Mouse (Mus musculus) thymus, adult 2 months (tissue): ENCODE data around the gene Ifngr2. TPM values are rescaled to one million over a fixed set of nuclear protein-coding genes. Genes with fewer than 3 reads are reported as not detected.

ENCODE experiments used
- DNase-seq: peaks from one replicate; pipeline ENCODE4 v3.0.0; 2021
- H3K27ac ChIP-seq: fragments of 200-500 bp; 2 replicates; pipeline ENCODE4 v1.5.1; 2012; ENCODE audit warnings: low read length, control low read depth; ENCODE audit not compliant: control insufficient read depth, insufficient read depth
- H3K27me3 ChIP-seq: fragments of 200-500 bp; 2 replicates; pipeline ENCODE4 v1.6.1; 2012; ENCODE audit warnings: mild to moderate bottlenecking, low read length, moderate library complexity, mixed read lengths; ENCODE audit not compliant: control insufficient read depth, insufficient read depth
- H3K36me3 ChIP-seq: fragments of 200-500 bp; 2 replicates; pipeline ENCODE4 v1.6.1; 2012; ENCODE audit warnings: mild to moderate bottlenecking, low read length, moderate library complexity; ENCODE audit not compliant: control insufficient read depth, insufficient read depth
- H3K4me1 ChIP-seq: fragments of 200-500 bp; replicated peaks from 2 replicates; pipeline ENCODE4 v1.6.1; 2012; ENCODE audit warnings: low read length; ENCODE audit not compliant: control insufficient read depth, insufficient read depth
- H3K4me3 ChIP-seq: fragments of 200-500 bp; 2 replicates; pipeline ENCODE4 v1.5.1; 2012; ENCODE audit warnings: mild to moderate bottlenecking, low read length, control low read depth, moderate library complexity; ENCODE audit not compliant: control insufficient read depth, insufficient read depth
- CTCF ChIP-seq: fragments of 200-500 bp; IDR thresholded peaks from 2 replicates; pipeline ENCODE4 v1.5.1; 2012; ENCODE audit warnings: mild to moderate bottlenecking, control low read depth, low read length, moderate library complexity, borderline replicate concordance; ENCODE audit not compliant: control insufficient read depth, poor library complexity, insufficient read depth; ENCODE audit errors: extremely low read depth
- POLR2A ChIP-seq: fragments of 200-500 bp; IDR thresholded peaks from 2 replicates; pipeline ENCODE4 v1.6.1; 2012; ENCODE audit warnings: mild to moderate bottlenecking, low read length, control low read depth, moderate library complexity; ENCODE audit not compliant: control insufficient read depth, poor library complexity, insufficient read depth; ENCODE audit errors: extremely low read depth
- WGBS: fragments of 180-500 bp; shearing (Covaris S2); methylation state at CpG from one replicate; pipeline ENCODE4 v1.1.7; 2018; 5-methylcytosine and 5-hydroxymethylcytosine counted together
- polyA plus RNA-seq: library from polyadenylated mRNA; depleted of rRNA; stranded (reverse); fragments of >200 nt; gene quantifications from 2 replicates; pipeline ENCODE4 v1.2.3, GENCODE M21; 2012

Gene Ifngr2
- polyA plus RNA-seq, 1 experiment: 33.4 TPM

- Histone ChIP-seq H3K27me3 (no peaks in the 10 kb centered on the region), H3K4me3 (no peak overlapping the region), H3K4me1 (peaks cover 46% of the 10 kb centered on the region), H3K36me3 (no peaks in the 10 kb centered on the region), H3K27ac (no peak overlapping the region)
- 60% methylated on average over 13 of the region's 13 CpGs for WGBS
- peak; percentile 41 for DNase-seq
- no peak for TF ChIP-seq CTCF
These were observed 12.4 kb upstream of the Ifngr2 start for GRCm38 (mm10) chr16:91534477-91534876.

GRCm38 (mm10) chr16:91534888-91535287, 12.0 kb upstream of the Ifngr2 start:
- Histone ChIP-seq H3K36me3 (no peaks in the 10 kb centered on the region), H3K27ac (no peak overlapping the region), H3K4me3 (no peak overlapping the region), H3K27me3 (no peaks in the 10 kb centered on the region), H3K4me1 (peaks cover 48% of the 10 kb centered on the region)
- TF ChIP-seq POLR2A (no peak), CTCF (no peak)
- DNase-seq: no peak
- 95% methylated on average over 6 of the region's 6 CpGs for WGBS

DNA sequence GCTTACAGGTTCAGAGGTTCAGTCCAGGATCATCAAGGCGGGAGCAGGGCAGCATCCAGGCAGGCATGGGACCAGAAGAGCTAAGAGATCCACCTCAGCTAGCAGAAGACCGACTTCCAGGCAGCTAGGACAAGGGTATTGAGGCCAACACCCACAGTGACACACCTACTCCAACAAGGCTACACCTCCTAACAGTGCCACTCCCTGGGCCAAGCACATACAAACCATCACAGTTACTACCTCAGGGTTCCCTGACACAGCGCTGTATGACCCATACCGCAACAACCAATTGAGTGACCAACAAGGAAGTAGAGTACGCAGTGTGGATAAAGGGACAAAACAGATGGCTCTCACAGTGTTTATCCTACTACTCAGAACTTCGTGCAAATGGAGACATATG, 10.5 kb upstream of the Ifngr2 start:
- WGBS: 96% methylated on average over 6 of the region's 6 CpGs
- no peak overlapping the region for H3K27ac ChIP-seq
- no peaks in the 10 kb centered on the region for H3K27me3 ChIP-seq
- DNase-seq: no peak
- no peaks in the 10 kb centered on the region for H3K36me3 ChIP-seq
- H3K4me3 ChIP-seq: no peak overlapping the region
- peaks cover 57% of the 10 kb centered on the region for H3K4me1 ChIP-seq
- TF ChIP-seq POLR2A (no peak), CTCF (no peak)

DNA sequence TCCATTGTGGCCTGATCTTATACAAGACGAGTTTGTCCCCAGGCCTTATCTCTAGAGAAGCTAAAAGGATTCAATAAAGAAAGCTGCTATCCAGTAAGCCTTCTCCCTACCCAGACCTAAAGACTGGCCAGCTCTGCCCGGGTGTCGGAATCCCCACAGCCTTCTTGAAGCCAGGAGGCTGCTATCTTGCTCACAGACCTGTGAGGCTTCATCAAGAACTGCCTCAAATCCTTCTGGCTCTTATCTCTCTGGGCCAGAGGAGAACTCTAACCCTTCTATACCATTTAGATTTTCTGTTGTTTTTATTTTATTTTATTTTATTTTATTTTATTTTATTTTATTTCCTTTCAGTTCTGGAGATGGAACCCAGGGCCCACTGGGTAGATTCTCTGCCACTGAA, 9.8 kb upstream of the Ifngr2 start:
- no peak for TF ChIP-seq POLR2A
- TF ChIP-seq CTCF: no peak
- Histone ChIP-seq H3K4me1 (peaks cover 63% of the 10 kb centered on the region), H3K27me3 (no peaks in the 10 kb centered on the region), H3K4me3 (no peak overlapping the region), H3K36me3 (no peaks in the 10 kb centered on the region), H3K27ac (no peak overlapping the region)
- no peak for DNase-seq
- WGBS: 98% methylated on average over 3 of the region's 3 CpGs

DNA sequence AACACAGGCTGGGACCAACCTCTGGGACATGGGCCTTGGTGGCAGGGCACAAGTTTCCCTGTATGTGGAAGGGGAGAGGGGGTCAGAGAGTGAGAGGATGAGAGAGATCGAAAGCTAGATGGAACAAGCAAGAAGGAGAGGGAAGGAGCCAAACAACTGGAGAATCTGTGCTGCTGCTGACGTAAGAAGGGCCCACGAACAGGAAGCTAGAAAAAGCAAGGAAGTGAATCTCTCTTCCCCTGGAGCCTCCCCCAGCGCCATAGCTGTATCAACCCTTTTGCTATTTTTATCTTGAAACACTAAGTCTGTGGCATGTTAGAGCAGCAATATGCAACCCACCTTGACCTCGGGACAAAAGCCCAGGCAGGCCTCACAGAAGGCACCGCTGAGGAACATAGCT, 8.8 kb upstream of the Ifngr2 start:
- Histone ChIP-seq H3K27ac (peak overlapping the region; percentile 87), H3K4me1 (peaks cover 61% of the 10 kb centered on the region), H3K36me3 (no peaks in the 10 kb centered on the region), H3K27me3 (no peaks in the 10 kb centered on the region), H3K4me3 (no peak overlapping the region)
- DNase-seq: no peak
- 18% methylated on average over 6 of the region's 6 CpGs for WGBS
- no peak for TF ChIP-seq POLR2A
- TF ChIP-seq CTCF: no peak

GRCm38 (mm10) chr16:91538513-91538912, 8.4 kb upstream of the Ifngr2 start:
- no peak overlapping the region for H3K4me3 ChIP-seq
- no peaks in the 10 kb centered on the region for H3K27me3 ChIP-seq
- 8% methylated on average over 9 of the region's 9 CpGs for WGBS
- no peak for TF ChIP-seq POLR2A
- no peak for TF ChIP-seq CTCF
- peaks cover 57% of the 10 kb centered on the region for H3K4me1 ChIP-seq
- H3K27ac ChIP-seq: peak overlapping the region; percentile 87
- DNase-seq: peak; percentile 37
- no peaks in the 10 kb centered on the region for H3K36me3 ChIP-seq

GRCm38 (mm10) chr16:91541573-91542081, 5.2 kb upstream of the Ifngr2 start:
- Histone ChIP-seq H3K4me3 (peak overlapping the region; percentile 34), H3K27me3 (no peaks in the 10 kb centered on the region), H3K27ac (peak overlapping the region; percentile 96), H3K36me3 (no peaks in the 10 kb centered on the region), H3K4me1 (peaks cover 56% of the 10 kb centered on the region)
- no peak for TF ChIP-seq CTCF
- peak; percentile 43; the same call in 1 of the 2 replicates for TF ChIP-seq POLR2A
- WGBS: 36% methylated on average over 10 of the region's 10 CpGs
- DNase-seq: peak; percentile 76
